Mouse (Mus musculus) embryonic facial prominence, embryonic 13.5 days (tissue): ENCODE measurements around the gene Fcor. TPM values are rescaled to one million over a fixed set of nuclear protein-coding genes. Genes with fewer than 3 reads are reported as not detected.

Experiments used
- ATAC-seq: fragments of 200-750 bp; cut with Nextera tagmentation; 2 replicates; pipeline ENCODE4 v1.8.0; 2017; ENCODE audit warnings: low read depth; ENCODE audit not compliant: insufficient number of reproducible peaks, insufficient read depth, low FRiP score, low TSS enrichment
- H3K27ac ChIP-seq: fragments of 300-500 bp; sonication (generic); 2 replicates; pipeline ENCODE4 v1.5.1; 2015; ENCODE audit warnings: moderate library complexity, mild to moderate bottlenecking, inconsistent platforms
- H3K27me3 ChIP-seq: fragments of 300-500 bp; sonication (generic); 2 replicates; pipeline ENCODE4 v1.6.1; 2015; ENCODE audit warnings: mild to moderate bottlenecking, inconsistent platforms
- H3K36me3 ChIP-seq: fragments of 300-500 bp; sonication (generic); 2 replicates; pipeline ENCODE4 v1.6.1; 2015; ENCODE audit warnings: mild to moderate bottlenecking, inconsistent platforms
- H3K4me1 ChIP-seq: fragments of 300-500 bp; sonication (generic); 2 replicates; pipeline ENCODE4 v1.6.1; 2015; ENCODE audit warnings: inconsistent platforms
- H3K4me2 ChIP-seq: fragments of 300-500 bp; sonication (generic); 2 replicates; pipeline ENCODE4 v1.6.1; 2015; ENCODE audit warnings: moderate library complexity, mild to moderate bottlenecking, inconsistent platforms
- H3K4me3 ChIP-seq: fragments of 300-500 bp; sonication (generic); 2 replicates; pipeline ENCODE4 v1.5.1; 2015; ENCODE audit warnings: mild to moderate bottlenecking, inconsistent platforms
- H3K9ac ChIP-seq: fragments of 300-500 bp; sonication (generic); 2 replicates; pipeline ENCODE4 v1.6.1; 2015; ENCODE audit warnings: mild to moderate bottlenecking, inconsistent platforms
- H3K9me3 ChIP-seq: fragments of 300-500 bp; sonication (generic); 2 replicates; pipeline ENCODE4 v1.6.1; 2016; ENCODE audit warnings: inconsistent platforms
- WGBS: fragments of 180-500 bp; shearing (Covaris S2); methylation state at CpG from one replicate; pipeline ENCODE4 v1.1.7; 2015; ENCODE audit warnings: mixed read lengths; 5-methylcytosine and 5-hydroxymethylcytosine counted together
- polyA plus RNA-seq: library from polyadenylated mRNA; unstranded; fragments of >200 nt; fragmentation: Nextera tagmentation; extraction: Ambion mirVana; gene quantifications from 2 replicates; pipeline ENCODE4 v1.2.1, GENCODE M21; 2015

Gene Fcor
- polyA plus RNA-seq, 1 experiment from 2014 or later: 13.3 TPM

- Histone ChIP-seq H3K9me3 (no peaks in the 10 kb centered on the region; the same call in 1 of the 2 replicates), H3K36me3 (peaks cover 6% of the 10 kb centered on the region), H3K4me2 (no peak overlapping the region), H3K9ac (no peak overlapping the region), H3K27ac (no peak overlapping the region), H3K4me3 (no peak overlapping the region), H3K4me1 (no peaks in the 10 kb centered on the region), H3K27me3 (no peaks in the 10 kb centered on the region)
- WGBS: 79% methylated on average over 6 of the region's 6 CpGs
- ATAC-seq: no peak
These were observed 15.4 kb upstream of the Fcor start for GRCm38 (mm10) chr8:3687537-3687936.

- Histone ChIP-seq H3K27me3 (no peaks in the 10 kb centered on the region), H3K27ac (no peak overlapping the region), H3K4me2 (no peak overlapping the region), H3K9ac (no peak overlapping the region), H3K4me3 (no peak overlapping the region), H3K9me3 (no peaks in the 10 kb centered on the region; the same call in 1 of the 2 replicates), H3K4me1 (no peaks in the 10 kb centered on the region), H3K36me3 (peaks cover 25% of the 10 kb centered on the region)
- WGBS: 68% methylated on average over 5 of the region's 5 CpGs
- no peak for ATAC-seq
These were observed 13.3 kb upstream of the Fcor start for GRCm38 (mm10) chr8:3685422-3685821.

GRCm38 (mm10) chr8:3684530-3684929, 12.4 kb upstream of the Fcor start:
- no peak overlapping the region for H3K4me3 ChIP-seq
- H3K4me2 ChIP-seq: no peak overlapping the region
- H3K9me3 ChIP-seq: no peaks in the 10 kb centered on the region; the same call in 1 of the 2 replicates
- H3K36me3 ChIP-seq: peaks cover 34% of the 10 kb centered on the region
- H3K9ac ChIP-seq: no peak overlapping the region
- H3K4me1 ChIP-seq: no peaks in the 10 kb centered on the region
- no peak overlapping the region for H3K27ac ChIP-seq
- H3K27me3 ChIP-seq: no peaks in the 10 kb centered on the region
- ATAC-seq: no peak

GRCm38 (mm10) chr8:3683408-3684176, 11.4 kb upstream of the Fcor start:
- Histone ChIP-seq H3K9ac (no peak overlapping the region), H3K27ac (no peak overlapping the region), H3K4me3 (no peak overlapping the region), H3K9me3 (no peaks in the 10 kb centered on the region; the same call in 1 of the 2 replicates), H3K4me1 (no peaks in the 10 kb centered on the region; the same call in 1 of the 2 replicates), H3K27me3 (no peaks in the 10 kb centered on the region), H3K4me2 (no peak overlapping the region), H3K36me3 (peaks cover 44% of the 10 kb centered on the region)
- no peak for ATAC-seq
- WGBS: 72% methylated on average over 6 of the region's 6 CpGs

- no peak for ATAC-seq
- Histone ChIP-seq H3K4me1 (peaks cover 9% of the 10 kb centered on the region), H3K27ac (no peak overlapping the region), H3K4me2 (no peak overlapping the region), H3K4me3 (no peak overlapping the region), H3K9ac (no peak overlapping the region), H3K9me3 (no peaks in the 10 kb centered on the region; the same call in 1 of the 2 replicates), H3K36me3 (peaks cover 45% of the 10 kb centered on the region), H3K27me3 (no peaks in the 10 kb centered on the region)
- WGBS: 94% methylated on average over 5 of the region's 5 CpGs
These were observed 10.3 kb upstream of the Fcor start for GRCm38 (mm10) chr8:3682435-3682834.

- H3K27ac ChIP-seq: no peak overlapping the region
- no peak overlapping the region for H3K9ac ChIP-seq
- H3K4me1 ChIP-seq: peaks cover 12% of the 10 kb centered on the region
- no peak for ATAC-seq
- no peaks in the 10 kb centered on the region for H3K27me3 ChIP-seq
- H3K4me2 ChIP-seq: no peak overlapping the region
- 97% methylated on average over 5 of the region's 5 CpGs for WGBS
- H3K4me3 ChIP-seq: no peak overlapping the region
- no peaks in the 10 kb centered on the region; the same call in 1 of the 2 replicates for H3K9me3 ChIP-seq
- H3K36me3 ChIP-seq: peaks cover 45% of the 10 kb centered on the region
These were observed 7.5 kb upstream of the Fcor start for GRCm38 (mm10) chr8:3679656-3680055.

- no peak overlapping the region for H3K4me3 ChIP-seq
- no peaks in the 10 kb centered on the region for H3K27me3 ChIP-seq
- no peak overlapping the region for H3K4me2 ChIP-seq
- H3K9ac ChIP-seq: no peak overlapping the region
- no peak for ATAC-seq
- no peak overlapping the region for H3K27ac ChIP-seq
- no peaks in the 10 kb centered on the region; the same call in 1 of the 2 replicates for H3K9me3 ChIP-seq
- 96% methylated on average over 23 of the region's 23 CpGs for WGBS
- H3K36me3 ChIP-seq: peaks cover 45% of the 10 kb centered on the region
- H3K4me1 ChIP-seq: peaks cover 12% of the 10 kb centered on the region
These were observed 7.1 kb upstream of the Fcor start for GRCm38 (mm10) chr8:3679236-3679635.

- H3K27me3 ChIP-seq: no peaks in the 10 kb centered on the region
- peaks cover 12% of the 10 kb centered on the region for H3K4me1 ChIP-seq
- no peak overlapping the region for H3K4me2 ChIP-seq
- 95% methylated on average over 23 of the region's 23 CpGs for WGBS
- no peak for ATAC-seq
- H3K4me3 ChIP-seq: no peak overlapping the region
- no peaks in the 10 kb centered on the region; the same call in 1 of the 2 replicates for H3K9me3 ChIP-seq
- peaks cover 45% of the 10 kb centered on the region for H3K36me3 ChIP-seq
- no peak overlapping the region for H3K9ac ChIP-seq
- H3K27ac ChIP-seq: no peak overlapping the region
These were observed 6.7 kb upstream of the Fcor start for GRCm38 (mm10) chr8:3678831-3679230.

GRCm38 (mm10) chr8:3676993-3677579, 4.9 kb upstream of the Fcor start:
- Histone ChIP-seq H3K9ac (peak overlapping the region; percentile 99), H3K4me2 (peak overlapping the region; percentile 86), H3K4me3 (peak overlapping the region; percentile 77), H3K4me1 (peaks cover 12% of the 10 kb centered on the region), H3K27ac (peak overlapping the region; percentile 91), H3K27me3 (no peaks in the 10 kb centered on the region), H3K36me3 (peaks cover 34% of the 10 kb centered on the region), H3K9me3 (no peaks in the 10 kb centered on the region; the same call in 1 of the 2 replicates)
- 3% methylated on average over 15 of the region's 15 CpGs for WGBS
- no peak for ATAC-seq

GRCm38 (mm10) chr8:3676131-3676992, 4.2 kb upstream of the Fcor start, which contains the start of gene Trappc5:
Gene Trappc5 (plus strand): TSS chr8:3676299.
- peaks cover 15% of the 10 kb centered on the region for H3K4me1 ChIP-seq
- no peaks in the 10 kb centered on the region for H3K9me3 ChIP-seq
- no peaks in the 10 kb centered on the region for H3K27me3 ChIP-seq
- peak; percentile 81 for ATAC-seq
- under 1% methylated on average over 61 of the region's 61 CpGs for WGBS
- H3K27ac ChIP-seq: peak within 1 kb of the TSS; percentile 91
- peak within 1 kb of the TSS; percentile 77 for H3K4me3 ChIP-seq
- H3K4me2 ChIP-seq: peak within 1 kb of the TSS; percentile 86
- H3K9ac ChIP-seq: peak within 1 kb of the TSS; percentile 99
- H3K36me3 ChIP-seq: peaks cover 29% of the 10 kb centered on the region

- peaks cover 16% of the 10 kb centered on the region for H3K4me1 ChIP-seq
- H3K4me2 ChIP-seq: no peak overlapping the region
- no peak overlapping the region for H3K9ac ChIP-seq
- no peaks in the 10 kb centered on the region for H3K9me3 ChIP-seq
- no peak overlapping the region for H3K27ac ChIP-seq
- 40% methylated on average over 3 of the region's 3 CpGs for WGBS
- no peaks in the 10 kb centered on the region for H3K27me3 ChIP-seq
- no peak for ATAC-seq
- H3K4me3 ChIP-seq: no peak overlapping the region
- H3K36me3 ChIP-seq: peaks cover 12% of the 10 kb centered on the region
These were observed 2.5 kb upstream of the Fcor start for GRCm38 (mm10) chr8:3674671-3675070.
